Mouse (Mus musculus): ENCODE data around the gene Atp8b3. TPM values are rescaled to one million over a fixed set of nuclear protein-coding genes. Genes with fewer than 3 reads are reported as not detected.
A peak's percentile ranks its signal among the peaks of the same experiment; 100 is the strongest.

Atp8b3 gene
- 0.56 and 0.90 TPM in 2 replicates for polyA plus RNA-seq (2016; fragmentation: Nextera tagmentation; extraction: Ambion mirVana)

- peaks cover 36% of the 10 kb centered on the region for H3K4me1 ChIP-seq (replicated peaks)
- peaks cover 53% of the 10 kb centered on the region for H3K27me3 ChIP-seq (ENCODE audit: insufficient read depth, poor library complexity, severe bottlenecking)
- 2% methylated on average over 30 of the region's 30 CpGs for WGBS
Measured at GRCm38 (mm10) chr10:80538710-80539394, at the start of gene Atp8b3. Gene Atp8b3 (minus strand): TSS chr10:80539124.

GRCm38 (mm10) chr10:80587305-80587657 is 48.4 kb upstream of the Atp8b3 start:
- H3K4me3 ChIP-seq = peak overlapping the region; percentile 32
- no peaks in the 10 kb centered on the region for H3K27me3 ChIP-seq (ENCODE audit: insufficient read depth, poor library complexity, severe bottlenecking)
- peaks cover 46% of the 10 kb centered on the region for H3K36me3 ChIP-seq
- peaks cover 60% of the 10 kb centered on the region for H3K4me1 ChIP-seq (replicated peaks)
- peak overlapping the region; percentile 81 for H3K27ac ChIP-seq
- peak; percentile 20 for DNase-seq (ENCODE audit: low spot score)
- H3K9me3 ChIP-seq = no peaks in the 10 kb centered on the region
- 31% methylated on average over 4 of the region's 4 CpGs for WGBS

More at GRCm38 (mm10) chr10:80538710-80539394, at the start of gene Atp8b3:
- Histone ChIP-seq H3K27ac (peak within 1 kb of the TSS; percentile 57; the same call in 1 of the 2 replicates), H3K4me3 (peak within 1 kb of the TSS; percentile 46), H3K9me3 (no peaks in the 10 kb centered on the region), H3K36me3 (peaks cover 30% of the 10 kb centered on the region)
- DNase-seq (ENCODE audit: low spot score) = peak; percentile 78

- Histone ChIP-seq H3K27ac (peak overlapping the region; percentile 81), H3K9me3 (no peaks in the 10 kb centered on the region)
Measured at GRCm38 (mm10) chr10:80586407-80587304, 47.7 kb upstream of the Atp8b3 start.

GRCm38 (mm10) chr10:80585581-80585980 is 46.7 kb upstream of the Atp8b3 start:
- no peak for DNase-seq (ENCODE audit: low spot score)
- Histone ChIP-seq H3K4me3 (no peak overlapping the region), H3K9me3 (no peaks in the 10 kb centered on the region), H3K4me1 (replicated peaks) (peaks cover 58% of the 10 kb centered on the region), H3K36me3 (peaks cover 51% of the 10 kb centered on the region), H3K27me3 (ENCODE audit: insufficient read depth, poor library complexity, severe bottlenecking) (no peaks in the 10 kb centered on the region), H3K27ac (no peak overlapping the region)
- WGBS = 94% methylated on average over 8 of the region's 8 CpGs

More at GRCm38 (mm10) chr10:80586407-80587304, 47.7 kb upstream of the Atp8b3 start:
- DNase-seq (ENCODE audit: low spot score) = no peak
- H3K4me3 ChIP-seq = peak overlapping the region; percentile 32
- H3K27me3 ChIP-seq (ENCODE audit: insufficient read depth, poor library complexity, severe bottlenecking) = no peaks in the 10 kb centered on the region
- peaks cover 51% of the 10 kb centered on the region for H3K36me3 ChIP-seq
- WGBS = 96% methylated on average over 51 of the region's 51 CpGs
- peaks cover 60% of the 10 kb centered on the region for H3K4me1 ChIP-seq (replicated peaks)

GRCm38 (mm10) chr10:80584642-80585552 is 46.0 kb upstream of the Atp8b3 start:
- H3K4me3 ChIP-seq = no peak overlapping the region
- H3K9me3 ChIP-seq = no peaks in the 10 kb centered on the region
- no peak for DNase-seq (ENCODE audit: low spot score)
- 79% methylated on average over 12 of the region's 12 CpGs for WGBS
- H3K27ac ChIP-seq = 0 out of 2 replicates have a peak overlapping the region, but pooled peaks have one; percentile 35
- H3K27me3 ChIP-seq (ENCODE audit: insufficient read depth, poor library complexity, severe bottlenecking) = no peaks in the 10 kb centered on the region
- peaks cover 52% of the 10 kb centered on the region for H3K4me1 ChIP-seq (replicated peaks)
- peaks cover 51% of the 10 kb centered on the region for H3K36me3 ChIP-seq

GRCm38 (mm10) chr10:80584045-80584488 is 45.1 kb upstream of the Atp8b3 start:
- H3K27me3 ChIP-seq (ENCODE audit: insufficient read depth, poor library complexity, severe bottlenecking) = no peaks in the 10 kb centered on the region
- H3K27ac ChIP-seq = 0 out of 2 replicates have a peak overlapping the region, but pooled peaks have one; percentile 35
- WGBS = 71% methylated on average over 12 of the region's 12 CpGs
- no peak for DNase-seq (ENCODE audit: low spot score)
- peaks cover 51% of the 10 kb centered on the region for H3K36me3 ChIP-seq
- H3K4me3 ChIP-seq = no peak overlapping the region
- peaks cover 46% of the 10 kb centered on the region for H3K4me1 ChIP-seq (replicated peaks)
- H3K9me3 ChIP-seq = no peaks in the 10 kb centered on the region

- H3K4me1 ChIP-seq (replicated peaks) = peaks cover 46% of the 10 kb centered on the region
- DNase-seq (ENCODE audit: low spot score) = no peak
- 88% methylated on average over 5 of the region's 5 CpGs for WGBS
- no peaks in the 10 kb centered on the region for H3K9me3 ChIP-seq
- H3K4me3 ChIP-seq = no peak overlapping the region
- H3K36me3 ChIP-seq = peaks cover 51% of the 10 kb centered on the region
- no peaks in the 10 kb centered on the region for H3K27me3 ChIP-seq (ENCODE audit: insufficient read depth, poor library complexity, severe bottlenecking)
- H3K27ac ChIP-seq = no peak overlapping the region
Measured at GRCm38 (mm10) chr10:80583047-80583446, 44.1 kb upstream of the Atp8b3 start.

- 0 out of 2 replicates have a peak, but pooled peaks cover 3% of the 10 kb centered on the region for H3K27me3 ChIP-seq (ENCODE audit: insufficient read depth, poor library complexity, severe bottlenecking)
- no peaks in the 10 kb centered on the region for H3K9me3 ChIP-seq
- 7% methylated on average over 8 of the region's 8 CpGs for WGBS
- H3K36me3 ChIP-seq = peaks cover 18% of the 10 kb centered on the region
- H3K27ac ChIP-seq = peak overlapping the region; percentile 90
- peaks cover 53% of the 10 kb centered on the region for H3K4me1 ChIP-seq (replicated peaks)
- H3K4me3 ChIP-seq = peak overlapping the region; percentile 79
- DNase-seq (ENCODE audit: low spot score) = peak; percentile 47
Measured at GRCm38 (mm10) chr10:80578911-80579310, 40.0 kb upstream of the Atp8b3 start.

GRCm38 (mm10) chr10:80578131-80578750 is 39.3 kb upstream of the Atp8b3 start:
- Histone ChIP-seq H3K4me3 (peak overlapping the region; percentile 79), H3K4me1 (replicated peaks) (peaks cover 59% of the 10 kb centered on the region), H3K27me3 (ENCODE audit: insufficient read depth, poor library complexity, severe bottlenecking) (0 out of 2 replicates have a peak, but pooled peaks cover 3% of the 10 kb centered on the region), H3K36me3 (peaks cover 11% of the 10 kb centered on the region), H3K9me3 (no peaks in the 10 kb centered on the region), H3K27ac (peak overlapping the region; percentile 90)
- peak; percentile 86 for DNase-seq (ENCODE audit: low spot score)
- WGBS = under 1% methylated on average over 29 of the region's 29 CpGs

GRCm38 (mm10) chr10:80577195-80578130 is 38.5 kb upstream of the Atp8b3 start, which contains the start of gene Klf16:
Gene Klf16 (minus strand): TSS chr10:80577321.
- H3K4me1 ChIP-seq (replicated peaks) = peaks cover 66% of the 10 kb centered on the region
- peak; percentile 96 for DNase-seq (ENCODE audit: low spot score)
- WGBS = under 1% methylated on average over 83 of the region's 97 CpGs
- no peaks in the 10 kb centered on the region for H3K9me3 ChIP-seq
- H3K4me3 ChIP-seq = peak within 1 kb of the TSS; percentile 79
- H3K36me3 ChIP-seq = peaks cover 7% of the 10 kb centered on the region
- H3K27ac ChIP-seq = peak within 1 kb of the TSS; percentile 90
- 0 out of 2 replicates have a peak, but pooled peaks cover 3% of the 10 kb centered on the region for H3K27me3 ChIP-seq (ENCODE audit: insufficient read depth, poor library complexity, severe bottlenecking)

Measured in hindbrain, embryonic 10.5 days (tissue).